ENCODE assay signal across 9 mouse cellular contexts in the genomic region with DNA sequence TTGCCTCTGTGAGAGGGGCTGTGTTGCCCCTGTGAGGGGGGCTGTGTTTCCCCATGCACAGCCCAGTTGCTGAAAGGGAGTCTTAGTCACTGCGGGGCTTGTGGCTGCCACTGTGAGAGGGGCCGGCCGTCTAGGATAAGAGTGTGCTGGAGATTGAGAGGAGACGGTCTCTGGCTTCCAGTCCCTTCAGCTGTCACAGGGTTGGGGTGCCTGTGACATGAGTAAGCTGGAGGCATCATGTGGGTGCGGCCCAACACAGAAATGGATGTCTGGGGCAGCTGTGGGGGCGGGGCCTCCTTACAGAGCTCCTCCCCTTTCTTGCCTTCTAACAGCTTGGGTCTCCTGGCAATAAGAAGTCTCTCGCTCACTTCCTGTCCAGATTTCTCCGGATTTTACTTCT.
DNase-seq lines count a peak whose midpoint lies in the region; ATAC-seq and TF ChIP-seq lines count a peak whose summit lies in the region.
"Had no signal": no experiment of that assay in that cellular context is flagged by ENCODE, and none has a peak within 500 bp of the region (broad histone marks: within the 10 kb centered on the region; RNA-seq: fewer than 3 reads in every experiment).

No protein-coding gene starts in this region.

- no peaks in the 10 kb centered on the region for H3K9me3 ChIP-seq in embryonic facial prominence, embryonic 14.5 days (ENCODE audit: control insufficient read depth, low read length)
- H3K9me3 ChIP-seq in intestine, embryonic 15.5 days, result no peaks in the 10 kb centered on the region

- H3K27me3 ChIP-seq in kidney, adult 2 months (replicated peaks; ENCODE audit: control insufficient read depth, insufficient read depth, low read length), result no peaks in the 10 kb centered on the region
- no peaks in the 10 kb centered on the region for H3K27me3 ChIP-seq in embryonic facial prominence, embryonic 14.5 days (replicated peaks; ENCODE audit: control insufficient read depth, insufficient read depth, low read length)
- peaks cover 40% of the 10 kb centered on the region for H3K27me3 ChIP-seq in myocyte (ENCODE audit: control insufficient read depth, insufficient read depth, insufficient read length)
- no peaks in the 10 kb centered on the region for H3K27me3 ChIP-seq in intestine, embryonic 15.5 days (replicated peaks)

- TF ChIP-seq CTCF in kidney, adult 2 months (conservative IDR thresholded peaks at IDR 0.05; ENCODE audit: insufficient read depth, insufficient read length, low read depth, low read length), result no peak

- H3K79me2 ChIP-seq in myocyte (ENCODE audit: control insufficient read depth, insufficient read depth), result no peaks in the 10 kb centered on the region

- DNase-seq in kidney, adult 2 months, result peak; percentile 19
- DNase-seq in kidney, adult 9 months, result no peak
- peak; percentile 57 for DNase-seq in embryonic facial prominence, embryonic 14.5 days (ENCODE audit: low spot score)
- DNase-seq in heart, postnatal 14 days, result peak; percentile 58 to 68
- DNase-seq in adipocyte (ENCODE audit: low spot score), result no peak
- no peak for DNase-seq in right cerebral cortex, postnatal 4 days

- H3K9ac ChIP-seq in embryonic facial prominence, embryonic 14.5 days (ENCODE audit: low read depth, low read length), result no peak overlapping the region
- no peak overlapping the region for H3K9ac ChIP-seq in intestine, embryonic 15.5 days

- H3K36me3 ChIP-seq in kidney, adult 2 months (ENCODE audit: control insufficient read depth, insufficient read depth, low read length), result no peaks in the 10 kb centered on the region
- no peaks in the 10 kb centered on the region for H3K36me3 ChIP-seq in embryonic facial prominence, embryonic 14.5 days (ENCODE audit: control insufficient read depth, insufficient read depth, low read length)
- H3K36me3 ChIP-seq in myocyte (ENCODE audit: control insufficient read depth, insufficient read depth), result no peaks in the 10 kb centered on the region
- H3K36me3 ChIP-seq in intestine, embryonic 15.5 days, result no peaks in the 10 kb centered on the region

- H3K4me1 ChIP-seq in kidney, adult 2 months (ENCODE audit: control insufficient read depth, insufficient read depth, low read length), result no peaks in the 10 kb centered on the region
- H3K4me1 ChIP-seq in embryonic facial prominence, embryonic 14.5 days (ENCODE audit: control insufficient read depth, insufficient read depth, low read length), result no peaks in the 10 kb centered on the region; the same call in 1 of the 2 replicates
- H3K4me1 ChIP-seq in intestine, embryonic 15.5 days (replicated peaks), result peaks cover 28% of the 10 kb centered on the region

- no peak overlapping the region for H3K27ac ChIP-seq in kidney, adult 2 months (ENCODE audit: insufficient read depth, low read depth, low read length)
- no peak overlapping the region for H3K27ac ChIP-seq in embryonic facial prominence, embryonic 14.5 days (replicated peaks; ENCODE audit: low read depth, low read length)
- no peak overlapping the region for H3K27ac ChIP-seq in intestine, embryonic 15.5 days
- H3K27ac ChIP-seq: macrophage had no signal

- no peak overlapping the region for H3K4me2 ChIP-seq in embryonic facial prominence, embryonic 14.5 days (ENCODE audit: low read depth, low read length)
- H3K4me2 ChIP-seq in myocyte (ENCODE audit: low read depth), result no peak overlapping the region
- H3K4me2 ChIP-seq in intestine, embryonic 15.5 days (replicated peaks), result no peak overlapping the region

- WGBS in kidney, adult 2 months, result 37% methylated on average over 8 of the region's 8 CpGs
- WGBS in embryonic facial prominence, embryonic 14.5 days, result 33% methylated on average over 8 of the region's 8 CpGs
- 30% methylated on average over 8 of the region's 8 CpGs for WGBS in intestine, embryonic 15.5 days

- H3K4me3 ChIP-seq in kidney, adult 2 months (ENCODE audit: insufficient read depth, low read depth, low read length), result no peak overlapping the region
- H3K4me3 ChIP-seq in embryonic facial prominence, embryonic 14.5 days (ENCODE audit: low read depth, low read length), result no peak overlapping the region
- H3K4me3 ChIP-seq in myocyte, result no peak overlapping the region
- H3K4me3 ChIP-seq in intestine, embryonic 15.5 days (replicated peaks), result no peak overlapping the region

- ATAC-seq in embryonic facial prominence, embryonic 14.5 days (ENCODE audit: low read depth), result peak; percentile 53; the same call in 1 of the 2 replicates
- no peak for ATAC-seq in intestine, embryonic 15.5 days

- intact Hi-C loops in heart, postnatal 14 days (cut with DNase I), result no loop called here

- TF ChIP-seq POLR2A in kidney, adult 2 months (IDR thresholded peaks at IDR 0.05; ENCODE audit: low read depth, low read length), result no peak
- TF ChIP-seq POLR2A in myocyte (IDR thresholded peaks at IDR 0.05; ENCODE audit: insufficient read length, low read depth), result no peak

- H3ac ChIP-seq in myocyte (ENCODE audit: control insufficient read depth, insufficient read length), result no peak overlapping the region

TF ChIP-seq in myocyte, 11 proteins besides CTCF, POLR2A, EP300 and RAD21:
- TF ChIP-seq SRF (IDR thresholded peaks at IDR 0.05; ENCODE audit: control insufficient read depth, insufficient read length, low read depth), result no peak
- peak in 2 of 3 experiments; percentile 41 to 84 for TF ChIP-seq MYOG (IDR thresholded peaks at IDR 0.05; ENCODE audit: control insufficient read depth in 1 of 3, insufficient read depth in 1 of 3, insufficient read length in 2 of 3, low read depth in 2 of 3)
- TF ChIP-seq MYOD1 (IDR thresholded peaks at IDR 0.05; ENCODE audit: control insufficient read depth in 1 of 3, insufficient read length in 2 of 3, low read depth in 2 of 3), result peak in 1 of 3 experiments; percentile 77
- no peak for TF ChIP-seq CEBPB (IDR thresholded peaks at IDR 0.05; ENCODE audit: insufficient read depth, poor library complexity, severe bottlenecking)
- TF ChIP-seq MAX (IDR thresholded peaks at IDR 0.05; ENCODE audit: low read depth), result no peak
TF ChIP-seq in myocyte: peak in this region for 2.

Comparison
In these comparisons a context has a peak if more than half of its experiments do, and no peak if none do; other contexts are left out.
1. DNase-seq: peak in kidney, adult 2 months (single experiment), embryonic facial prominence, embryonic 14.5 days (single experiment) and heart, postnatal 14 days (2 of 2); none in kidney, adult 9 months (single experiment), adipocyte (single experiment) and right cerebral cortex, postnatal 4 days (single experiment).